Mouse (Mus musculus) thymus, adult 2 months (tissue): ENCODE data around the gene Nkx1-1. TPM values are rescaled to one million over a fixed set of nuclear protein-coding genes. Genes with fewer than 3 reads are reported as not detected.

ENCODE experiments used
- DNase-seq: peaks from one replicate; pipeline ENCODE4 v3.0.0; 2021
- H3K27ac ChIP-seq: fragments of 200-500 bp; 2 replicates; pipeline ENCODE4 v1.5.1; 2012; ENCODE audit warnings: low read length, control low read depth; ENCODE audit not compliant: control insufficient read depth, insufficient read depth
- H3K27me3 ChIP-seq: fragments of 200-500 bp; 2 replicates; pipeline ENCODE4 v1.6.1; 2012; ENCODE audit warnings: mild to moderate bottlenecking, low read length, moderate library complexity, mixed read lengths; ENCODE audit not compliant: control insufficient read depth, insufficient read depth
- H3K36me3 ChIP-seq: fragments of 200-500 bp; 2 replicates; pipeline ENCODE4 v1.6.1; 2012; ENCODE audit warnings: mild to moderate bottlenecking, low read length, moderate library complexity; ENCODE audit not compliant: control insufficient read depth, insufficient read depth
- H3K4me1 ChIP-seq: fragments of 200-500 bp; replicated peaks from 2 replicates; pipeline ENCODE4 v1.6.1; 2012; ENCODE audit warnings: low read length; ENCODE audit not compliant: control insufficient read depth, insufficient read depth
- H3K4me3 ChIP-seq: fragments of 200-500 bp; 2 replicates; pipeline ENCODE4 v1.5.1; 2012; ENCODE audit warnings: mild to moderate bottlenecking, low read length, control low read depth, moderate library complexity; ENCODE audit not compliant: control insufficient read depth, insufficient read depth
- CTCF ChIP-seq: fragments of 200-500 bp; IDR thresholded peaks from 2 replicates; pipeline ENCODE4 v1.5.1; 2012; ENCODE audit warnings: mild to moderate bottlenecking, control low read depth, low read length, moderate library complexity, borderline replicate concordance; ENCODE audit not compliant: control insufficient read depth, poor library complexity, insufficient read depth; ENCODE audit errors: extremely low read depth
- POLR2A ChIP-seq: fragments of 200-500 bp; IDR thresholded peaks from 2 replicates; pipeline ENCODE4 v1.6.1; 2012; ENCODE audit warnings: mild to moderate bottlenecking, low read length, control low read depth, moderate library complexity; ENCODE audit not compliant: control insufficient read depth, poor library complexity, insufficient read depth; ENCODE audit errors: extremely low read depth
- WGBS: fragments of 180-500 bp; shearing (Covaris S2); methylation state at CpG from one replicate; pipeline ENCODE4 v1.1.7; 2018; 5-methylcytosine and 5-hydroxymethylcytosine counted together
- polyA plus RNA-seq: library from polyadenylated mRNA; depleted of rRNA; stranded (reverse); fragments of >200 nt; gene quantifications from 2 replicates; pipeline ENCODE4 v1.2.3, GENCODE M21; 2012

Nkx1-1 gene
- polyA plus RNA-seq, 1 experiment: not detected

DNA sequence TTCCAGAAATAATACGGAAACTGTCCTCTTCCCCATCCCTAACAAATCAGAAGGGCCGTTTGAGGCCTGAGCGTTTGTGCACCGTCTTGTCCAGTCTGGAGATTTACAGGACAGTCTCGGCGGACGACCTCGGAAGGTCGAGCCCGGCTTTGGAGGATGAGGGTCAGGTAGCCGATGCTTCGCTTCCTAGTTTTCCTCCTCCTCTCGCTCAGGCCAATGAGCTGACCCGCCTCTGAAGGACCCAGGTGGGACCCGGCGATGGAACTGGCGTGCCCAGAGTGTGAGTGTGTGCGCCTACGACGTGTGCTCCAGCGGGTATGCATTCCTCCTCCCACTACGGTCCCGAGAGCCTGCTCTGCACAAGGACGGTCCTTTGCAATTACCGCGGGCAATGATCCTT, 1.4 kb upstream of the Nkx1-1 start:
- Histone ChIP-seq H3K4me3 (no peak overlapping the region), H3K27me3 (peaks cover 25% of the 10 kb centered on the region), H3K36me3 (no peaks in the 10 kb centered on the region), H3K4me1 (peaks cover 4% of the 10 kb centered on the region), H3K27ac (no peak overlapping the region)
- WGBS: 10% methylated on average over 26 of the region's 26 CpGs
- TF ChIP-seq CTCF (no peak), POLR2A (no peak)
- DNase-seq: no peak

DNA sequence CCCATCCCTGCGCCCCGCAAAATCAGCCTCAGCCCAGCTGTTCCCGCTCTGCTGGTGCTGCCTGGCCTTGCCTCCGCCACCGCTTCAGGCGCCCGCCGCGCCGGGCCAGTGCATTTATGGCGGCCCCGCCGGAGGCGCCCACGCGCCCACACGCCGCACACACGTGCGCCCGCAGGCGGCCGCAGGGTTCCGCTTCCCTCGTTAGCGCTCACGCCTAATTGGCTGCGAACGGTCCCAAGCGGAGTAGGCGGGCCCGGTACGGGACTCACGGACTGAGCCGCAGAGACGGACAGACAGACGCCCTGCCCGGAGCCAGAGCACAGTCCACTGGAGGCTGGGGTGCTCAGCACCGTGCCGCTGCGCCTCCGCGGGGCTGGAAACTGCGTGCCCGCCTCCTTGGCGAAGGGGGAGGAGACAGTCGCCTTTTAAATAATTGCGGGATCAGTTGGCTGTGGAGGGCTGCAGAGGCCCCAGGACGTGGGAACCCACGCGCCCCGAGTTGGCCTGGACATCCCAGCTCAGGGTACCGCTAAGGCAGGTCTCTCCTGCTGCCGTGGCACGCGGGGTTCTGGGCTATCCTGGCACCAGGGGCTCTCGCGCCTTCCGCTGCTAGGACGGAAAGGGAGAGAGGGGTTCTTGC, 485 bp upstream of the Nkx1-1 start:
- 4% methylated on average over 60 of the region's 60 CpGs for WGBS
- Histone ChIP-seq H3K36me3 (no peaks in the 10 kb centered on the region), H3K4me1 (peaks cover 4% of the 10 kb centered on the region), H3K4me3 (no peak overlapping the region), H3K27me3 (peaks cover 26% of the 10 kb centered on the region), H3K27ac (no peak overlapping the region)
- DNase-seq: no peak
- TF ChIP-seq CTCF (no peak), POLR2A (no peak)

DNA sequence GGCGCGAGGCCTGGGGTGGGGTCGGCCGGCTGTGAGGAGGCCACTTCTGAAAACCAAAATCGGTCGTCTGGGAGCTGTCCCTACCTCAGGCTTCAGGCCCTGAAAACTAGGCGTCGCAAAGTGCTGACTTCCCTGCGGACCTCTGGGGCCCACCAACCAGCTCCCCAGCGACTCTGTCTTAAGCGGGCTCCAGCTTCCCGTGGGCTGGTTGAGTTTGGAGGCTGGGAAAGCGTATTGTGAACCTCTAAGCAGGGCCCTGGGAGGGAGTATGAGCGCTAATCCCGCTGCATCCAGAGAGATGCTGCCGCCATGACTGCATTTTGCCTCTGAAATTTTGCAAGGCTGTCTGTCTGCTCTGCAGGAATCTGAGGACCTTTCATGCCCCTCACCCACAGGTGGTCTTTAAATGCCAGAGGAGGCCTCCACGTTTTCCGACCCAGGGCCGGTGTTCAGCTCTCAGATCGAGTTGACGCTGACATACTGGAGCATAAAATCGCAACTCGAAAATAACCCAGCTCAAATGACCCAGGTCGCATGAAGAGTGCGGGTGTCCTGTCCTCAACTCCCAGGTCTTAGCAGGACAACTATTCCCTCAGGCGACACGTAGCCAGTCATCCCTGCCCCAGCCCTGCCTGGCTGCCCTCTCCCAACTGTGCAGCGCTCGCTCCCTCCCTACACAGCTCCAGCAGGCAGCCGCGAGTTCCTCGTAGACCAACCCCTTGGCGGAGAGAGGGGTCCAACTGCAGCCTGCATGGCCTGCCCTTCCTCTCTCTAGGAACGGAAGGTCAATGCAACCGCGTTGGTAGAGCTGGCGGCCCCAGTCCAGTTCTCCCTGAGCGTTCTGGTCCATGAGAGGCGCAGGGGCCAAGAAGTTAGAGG, 1.5 kb downstream of the Nkx1-1 start:
- no peak for DNase-seq
- TF ChIP-seq CTCF (no peak), POLR2A (no peak)
- 5% methylated on average over 39 of the region's 39 CpGs for WGBS
- Histone ChIP-seq H3K4me3 (no peak overlapping the region), H3K36me3 (no peaks in the 10 kb centered on the region), H3K4me1 (peaks cover 4% of the 10 kb centered on the region), H3K27me3 (peaks cover 26% of the 10 kb centered on the region), H3K27ac (no peak overlapping the region)

DNA sequence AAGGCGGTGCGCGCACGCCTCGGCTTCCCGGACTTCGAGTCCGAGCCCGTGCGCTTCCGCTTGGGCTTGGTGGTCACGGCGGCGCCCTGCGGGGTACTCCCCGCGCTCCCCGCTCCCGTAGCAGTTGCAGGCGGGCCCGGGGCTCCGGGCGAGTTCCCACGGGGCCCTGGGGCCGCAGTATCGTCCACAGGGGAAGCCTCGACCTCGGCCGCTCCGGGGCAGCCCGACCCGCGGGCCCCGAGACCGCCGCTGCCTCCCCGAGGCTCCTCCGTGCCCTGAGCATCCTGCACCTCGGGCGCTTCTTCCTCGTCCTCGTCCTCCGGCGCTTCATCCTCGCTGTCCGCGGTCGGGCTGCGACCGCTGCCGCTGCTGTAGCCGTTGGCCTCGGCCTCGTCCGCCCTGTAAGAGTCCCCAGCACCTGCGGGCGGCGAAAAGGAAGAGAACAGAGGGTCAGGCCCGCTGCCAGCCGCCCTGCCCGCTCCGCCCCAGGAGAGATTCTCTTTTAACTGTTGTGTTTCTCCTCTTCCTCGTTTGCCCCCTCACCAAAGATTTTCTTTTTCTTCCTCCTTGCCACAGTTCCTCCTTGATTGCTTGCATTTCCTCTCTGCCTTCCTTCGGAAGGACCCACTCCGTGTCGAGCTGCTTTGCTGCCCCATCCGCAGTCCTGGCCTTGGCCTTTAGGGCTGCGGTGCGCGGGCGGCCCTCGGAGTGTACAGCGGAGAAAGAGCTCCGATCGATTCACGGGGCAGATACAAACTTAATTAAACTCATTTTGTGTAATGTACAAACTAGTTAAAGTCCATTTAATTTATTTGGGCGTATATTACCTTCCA, 2.4 kb downstream of the Nkx1-1 start:
- TF ChIP-seq CTCF (no peak), POLR2A (no peak)
- Histone ChIP-seq H3K4me1 (peaks cover 4% of the 10 kb centered on the region), H3K27ac (no peak overlapping the region), H3K36me3 (no peaks in the 10 kb centered on the region), H3K27me3 (peaks cover 26% of the 10 kb centered on the region), H3K4me3 (no peak overlapping the region)
- 1% methylated on average over 77 of the region's 77 CpGs for WGBS
- DNase-seq: no peak

DNA sequence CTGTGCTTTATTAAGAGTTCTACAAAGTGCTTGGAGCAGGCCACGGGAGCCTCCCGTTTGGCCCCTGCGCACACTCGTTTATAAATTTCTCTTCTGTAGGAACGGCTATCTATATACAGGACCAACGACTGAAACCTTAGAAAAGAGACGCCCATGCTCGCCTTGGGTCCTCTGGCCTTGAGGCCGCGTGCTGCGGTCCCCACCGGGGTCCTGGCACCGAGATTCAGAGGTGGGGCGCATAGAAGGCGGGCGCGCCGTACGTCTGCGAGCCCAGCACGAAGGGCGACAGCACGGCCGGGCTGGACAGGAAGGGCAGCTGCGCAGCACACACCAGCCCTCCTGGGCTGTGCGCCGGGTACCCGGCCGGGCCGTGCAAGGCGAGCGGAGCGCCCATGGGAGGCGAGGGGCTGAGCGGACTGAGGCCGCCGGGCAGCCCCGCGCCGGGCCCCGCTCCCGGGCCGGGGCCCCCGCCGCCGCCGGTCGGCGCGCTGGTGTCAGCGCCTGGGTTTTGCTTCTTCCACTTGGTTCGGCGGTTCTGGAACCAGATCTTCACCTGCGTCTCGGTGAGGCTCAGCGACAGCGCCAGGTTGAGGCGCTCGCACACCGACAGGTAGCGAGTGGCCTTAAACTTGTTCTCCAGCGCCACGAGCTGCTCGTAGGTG, 3.1 kb downstream of the Nkx1-1 start:
- no peaks in the 10 kb centered on the region for H3K4me1 ChIP-seq
- no peak overlapping the region for H3K4me3 ChIP-seq
- 5% methylated on average over 64 of the region's 64 CpGs for WGBS
- no peak for TF ChIP-seq POLR2A
- no peak for TF ChIP-seq CTCF
- DNase-seq: no peak
- H3K27ac ChIP-seq: no peak overlapping the region
- peaks cover 26% of the 10 kb centered on the region for H3K27me3 ChIP-seq
- no peaks in the 10 kb centered on the region for H3K36me3 ChIP-seq

DNA sequence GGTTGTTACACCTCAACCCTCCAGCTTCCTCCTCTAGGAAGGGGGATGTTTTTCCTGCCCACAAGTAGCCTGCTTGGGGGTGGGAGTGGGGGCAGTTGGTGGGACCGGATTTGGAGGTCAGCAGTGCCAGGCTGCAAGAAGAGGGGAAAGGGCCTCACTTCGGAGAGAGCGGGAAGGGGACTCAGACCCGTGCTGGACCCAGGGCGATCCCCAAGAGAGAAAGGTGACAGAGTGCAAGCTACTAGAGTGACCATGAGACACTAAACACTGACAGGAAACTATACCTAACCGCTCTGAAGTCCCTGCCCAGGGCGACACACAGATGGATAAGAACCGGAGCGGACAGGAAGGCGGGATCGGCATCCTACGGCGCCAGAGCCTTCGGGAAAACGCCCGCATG, 3.7 kb downstream of the Nkx1-1 start:
- 25% methylated on average over 16 of the region's 16 CpGs for WGBS

More for the DNA sequence above, 3.7 kb downstream of the Nkx1-1 start:
- no peaks in the 10 kb centered on the region for H3K4me1 ChIP-seq
- DNase-seq: no peak
- no peak overlapping the region for H3K4me3 ChIP-seq
- TF ChIP-seq POLR2A (no peak), CTCF (no peak)
- H3K27me3 ChIP-seq: peaks cover 25% of the 10 kb centered on the region
- no peaks in the 10 kb centered on the region for H3K36me3 ChIP-seq
- no peak overlapping the region for H3K27ac ChIP-seq
